Mouse (Mus musculus) heart, embryonic 15.5 days (tissue): ENCODE results near the gene Kdm2a. TPM values are rescaled to one million over a fixed set of nuclear protein-coding genes. Genes with fewer than 3 reads are reported as not detected.

ENCODE experiments used
- ATAC-seq: fragments of 200-750 bp; cut with Nextera tagmentation; replicated peaks from 2 replicates; pipeline ENCODE4 v1.8.0; 2017; ENCODE audit warnings: low read depth, moderate TSS enrichment; ENCODE audit not compliant: insufficient number of reproducible peaks, insufficient read depth, low FRiP score
- H3K27ac ChIP-seq: fragments of 300-500 bp; sonication (generic); 2 replicates; pipeline ENCODE4 v1.5.1; 2015; ENCODE audit warnings: mild to moderate bottlenecking, inconsistent platforms
- H3K27me3 ChIP-seq: fragments of 300-500 bp; sonication (generic); 2 replicates; pipeline ENCODE4 v1.6.1; 2015; ENCODE audit warnings: inconsistent platforms
- H3K36me3 ChIP-seq: fragments of 300-500 bp; sonication (generic); 2 replicates; pipeline ENCODE4 v1.6.1; 2015; ENCODE audit warnings: mild to moderate bottlenecking, inconsistent platforms
- H3K4me1 ChIP-seq: fragments of 300-500 bp; sonication (generic); replicated peaks from 2 replicates; pipeline ENCODE4 v1.6.1; 2015; ENCODE audit warnings: inconsistent platforms
- H3K4me2 ChIP-seq: fragments of 300-500 bp; sonication (generic); 2 replicates; pipeline ENCODE4 v1.6.1; 2015; ENCODE audit warnings: inconsistent platforms, mild to moderate bottlenecking, moderate library complexity
- H3K4me3 ChIP-seq: fragments of 300-500 bp; sonication (generic); 2 replicates; pipeline ENCODE4 v1.5.1; 2015; ENCODE audit warnings: mild to moderate bottlenecking, inconsistent platforms
- H3K9ac ChIP-seq: fragments of 300-500 bp; sonication (generic); 2 replicates; pipeline ENCODE4 v1.6.1; 2015; ENCODE audit warnings: mild to moderate bottlenecking, inconsistent platforms
- H3K9me3 ChIP-seq: fragments of 300-500 bp; sonication (generic); replicated peaks from 2 replicates; pipeline ENCODE4 v1.6.1; 2016; ENCODE audit warnings: inconsistent platforms
- WGBS: fragments of 180-500 bp; shearing (Covaris S2); methylation state at CpG from one replicate; pipeline ENCODE4 v1.1.7; 2015; ENCODE audit warnings: mixed read lengths; 5-methylcytosine and 5-hydroxymethylcytosine counted together
- polyA plus RNA-seq: library from polyadenylated mRNA; unstranded; fragments of >200 nt; fragmentation: Nextera tagmentation; extraction: Ambion mirVana; gene quantifications from 2 replicates; pipeline ENCODE4 v1.2.1, GENCODE M21; 2015

Gene Kdm2a
- polyA plus RNA-seq, 1 experiment from 2014 or later = 29.5 TPM

GRCm38 (mm10) chr19:4299126-4299525 is 99.0 kb downstream of the Kdm2a start:
- no peaks in the 10 kb centered on the region for H3K36me3 ChIP-seq
- no peak overlapping the region for H3K4me2 ChIP-seq
- 85% methylated on average over 7 of the region's 7 CpGs for WGBS
- peaks cover 58% of the 10 kb centered on the region for H3K4me1 ChIP-seq
- no peak for ATAC-seq
- H3K27ac ChIP-seq = no peak overlapping the region
- no peak overlapping the region for H3K9ac ChIP-seq
- no peaks in the 10 kb centered on the region for H3K9me3 ChIP-seq
- H3K27me3 ChIP-seq = no peaks in the 10 kb centered on the region
- no peak overlapping the region for H3K4me3 ChIP-seq

- H3K4me1 ChIP-seq = peaks cover 52% of the 10 kb centered on the region
- no peak overlapping the region for H3K4me3 ChIP-seq
- H3K4me2 ChIP-seq = no peak overlapping the region
- no peaks in the 10 kb centered on the region for H3K9me3 ChIP-seq
- no peak overlapping the region for H3K27ac ChIP-seq
- no peak for ATAC-seq
- no peaks in the 10 kb centered on the region for H3K27me3 ChIP-seq
- 80% methylated on average over 17 of the region's 17 CpGs for WGBS
- H3K36me3 ChIP-seq = no peaks in the 10 kb centered on the region
- no peak overlapping the region for H3K9ac ChIP-seq
Measured at GRCm38 (mm10) chr19:4298322-4299121, 99.6 kb downstream of the Kdm2a start.

GRCm38 (mm10) chr19:4297851-4298250 is 100.2 kb downstream of the Kdm2a start:
- no peak overlapping the region for H3K9ac ChIP-seq
- no peak for ATAC-seq
- H3K4me2 ChIP-seq = no peak overlapping the region
- no peaks in the 10 kb centered on the region for H3K27me3 ChIP-seq
- no peaks in the 10 kb centered on the region for H3K9me3 ChIP-seq
- H3K36me3 ChIP-seq = peaks cover 2% of the 10 kb centered on the region; the same call in 1 of the 2 replicates
- 86% methylated on average over 5 of the region's 5 CpGs for WGBS
- H3K27ac ChIP-seq = no peak overlapping the region
- H3K4me3 ChIP-seq = no peak overlapping the region
- H3K4me1 ChIP-seq = peaks cover 45% of the 10 kb centered on the region

- H3K4me1 ChIP-seq = peaks cover 33% of the 10 kb centered on the region
- no peak for ATAC-seq
- no peaks in the 10 kb centered on the region for H3K27me3 ChIP-seq
- peaks cover 15% of the 10 kb centered on the region for H3K36me3 ChIP-seq
- H3K9ac ChIP-seq = no peak overlapping the region
- no peak overlapping the region for H3K4me2 ChIP-seq
- 81% methylated on average over 2 of the region's 2 CpGs for WGBS
- no peak overlapping the region for H3K4me3 ChIP-seq
- H3K27ac ChIP-seq = no peak overlapping the region
- H3K9me3 ChIP-seq = no peaks in the 10 kb centered on the region
Measured at GRCm38 (mm10) chr19:4296611-4297010, 101.5 kb downstream of the Kdm2a start.

- H3K9ac ChIP-seq = no peak overlapping the region
- peaks cover 27% of the 10 kb centered on the region for H3K36me3 ChIP-seq
- no peak for ATAC-seq
- H3K27me3 ChIP-seq = no peaks in the 10 kb centered on the region
- no peaks in the 10 kb centered on the region for H3K9me3 ChIP-seq
- H3K4me1 ChIP-seq = peaks cover 21% of the 10 kb centered on the region
- H3K4me2 ChIP-seq = no peak overlapping the region
- H3K27ac ChIP-seq = peak overlapping the region; percentile 70; the same call in 1 of the 2 replicates
- WGBS = 78% methylated on average over 4 of the region's 4 CpGs
- H3K4me3 ChIP-seq = no peak overlapping the region
Measured at GRCm38 (mm10) chr19:4295391-4295790, 102.7 kb downstream of the Kdm2a start.

- Histone ChIP-seq H3K9me3 (no peaks in the 10 kb centered on the region), H3K4me1 (peaks cover 14% of the 10 kb centered on the region), H3K27me3 (no peaks in the 10 kb centered on the region), H3K27ac (peak overlapping the region; percentile 70), H3K4me3 (no peak overlapping the region), H3K36me3 (peaks cover 35% of the 10 kb centered on the region), H3K4me2 (0 out of 2 replicates have a peak overlapping the region, but pooled peaks have one; percentile 8), H3K9ac (no peak overlapping the region)
- ATAC-seq = peak; percentile 47; the same call in 1 of the 2 replicates
- 57% methylated on average over 14 of the region's 14 CpGs for WGBS
Measured at GRCm38 (mm10) chr19:4294381-4295097, 103.5 kb downstream of the Kdm2a start.

GRCm38 (mm10) chr19:4291161-4291560 is 106.9 kb downstream of the Kdm2a start:
- no peak overlapping the region for H3K9ac ChIP-seq
- no peak for ATAC-seq
- 90% methylated on average over 11 of the region's 11 CpGs for WGBS

GRCm38 (mm10) chr19:4290749-4291148 is 107.3 kb downstream of the Kdm2a start:
- ATAC-seq = no peak
- H3K9me3 ChIP-seq = no peaks in the 10 kb centered on the region
- H3K36me3 ChIP-seq = peaks cover 71% of the 10 kb centered on the region
- no peaks in the 10 kb centered on the region for H3K27me3 ChIP-seq
- H3K4me2 ChIP-seq = no peak overlapping the region
- H3K4me1 ChIP-seq = peaks cover 7% of the 10 kb centered on the region
- no peak overlapping the region for H3K4me3 ChIP-seq
- no peak overlapping the region for H3K9ac ChIP-seq
- WGBS = 76% methylated on average over 15 of the region's 15 CpGs
- no peak overlapping the region for H3K27ac ChIP-seq

More at GRCm38 (mm10) chr19:4291161-4291560, 106.9 kb downstream of the Kdm2a start:
- Histone ChIP-seq H3K36me3 (peaks cover 67% of the 10 kb centered on the region), H3K27me3 (no peaks in the 10 kb centered on the region), H3K27ac (no peak overlapping the region), H3K9me3 (no peaks in the 10 kb centered on the region), H3K4me3 (no peak overlapping the region), H3K4me2 (no peak overlapping the region), H3K4me1 (peaks cover 7% of the 10 kb centered on the region)

GRCm38 (mm10) chr19:4283653-4284052 is 114.4 kb downstream of the Kdm2a start:
- Histone ChIP-seq H3K27ac (no peak overlapping the region), H3K9me3 (no peaks in the 10 kb centered on the region), H3K9ac (no peak overlapping the region), H3K36me3 (peaks cover 35% of the 10 kb centered on the region), H3K27me3 (0 out of 2 replicates have a peak, but pooled peaks cover 5% of the 10 kb centered on the region), H3K4me1 (peaks cover 10% of the 10 kb centered on the region), H3K4me2 (peak overlapping the region; percentile 85), H3K4me3 (peak overlapping the region; percentile 66)
- ATAC-seq = no peak
- 44% methylated on average over 7 of the region's 7 CpGs for WGBS

- peaks cover 10% of the 10 kb centered on the region for H3K4me1 ChIP-seq
- WGBS = under 1% methylated on average over 50 of the region's 50 CpGs
- 0 out of 2 replicates have a peak, but pooled peaks cover 5% of the 10 kb centered on the region for H3K27me3 ChIP-seq
- H3K27ac ChIP-seq = no peak within 1 kb of the TSS
- H3K36me3 ChIP-seq = peaks cover 31% of the 10 kb centered on the region
- ATAC-seq = peak; percentile 93
- peak within 1 kb of the TSS; percentile 85 for H3K4me2 ChIP-seq
- peak within 1 kb of the TSS; percentile 56 for H3K9ac ChIP-seq
- no peaks in the 10 kb centered on the region for H3K9me3 ChIP-seq
- H3K4me3 ChIP-seq = peak within 1 kb of the TSS; percentile 66
Measured at GRCm38 (mm10) chr19:4282898-4283553, 115.1 kb downstream of the Kdm2a start, which contains the start of gene Ankrd13d. Ankrd13d (minus strand) TSS chr19:4283137.

GRCm38 (mm10) chr19:4280425-4280824 is 117.7 kb downstream of the Kdm2a start:
- Histone ChIP-seq H3K9ac (no peak overlapping the region), H3K4me2 (no peak overlapping the region), H3K36me3 (peaks cover 5% of the 10 kb centered on the region; the same call in 1 of the 2 replicates), H3K27ac (no peak overlapping the region), H3K9me3 (no peaks in the 10 kb centered on the region), H3K27me3 (0 out of 2 replicates have a peak, but pooled peaks cover 5% of the 10 kb centered on the region), H3K4me1 (peaks cover 10% of the 10 kb centered on the region), H3K4me3 (no peak overlapping the region)
- ATAC-seq = no peak
- 93% methylated on average over 9 of the region's 9 CpGs for WGBS
